Mouse (Mus musculus): ENCODE measurements around the gene Lrfn3. TPM values are rescaled to one million over a fixed set of nuclear protein-coding genes. Genes with fewer than 3 reads are reported as not detected.

Gene Lrfn3
- total and polyA plus RNA-seq, 3 experiments, result 0.08 TPM; not detected in 2

- Histone ChIP-seq H3K27ac (ENCODE audit: insufficient read depth, low read depth) (no peak overlapping the region), H3K4me2 (ENCODE audit: insufficient read depth, low read depth, poor library complexity, severe bottlenecking) (no peak overlapping the region), H3K27me3 (replicated peaks) (no peaks in the 10 kb centered on the region), H3K36me3 (replicated peaks in 1 of 2; ENCODE audit: control insufficient read depth in 1 of 2, insufficient read depth in 1 of 2, low read length in 1 of 2) (peaks cover 0 to 7% of the 10 kb centered on the region in 2 experiments), H3K79me2 (replicated peaks; ENCODE audit: control insufficient read depth, extremely low read depth, insufficient read depth, poor library complexity, severe bottlenecking) (no peaks in the 10 kb centered on the region), H3K9me3 (replicated peaks; ENCODE audit: low read length) (no peaks in the 10 kb centered on the region), H3K4me3 (replicated peaks in 1 of 3; ENCODE audit: low read depth in 2 of 3, low read length in 2 of 3, poor library complexity in 1 of 3) (peak overlapping the region in 1 of 3 experiments; percentile 47), H3K9ac (ENCODE audit: insufficient read depth, low read depth) (peak overlapping the region; percentile 45; the same call in 1 of the 2 replicates), H3K4me1 (ENCODE audit: control insufficient read depth in 1 of 2, insufficient read depth in 2 of 2) (peaks cover 3 to 21% of the 10 kb centered on the region in 2 experiments; a peak in 3 of 4 replicates)
- DNase-seq (ENCODE audit: extremely low read depth), result no peak
- dilution Hi-C loops (cut with MboI; ENCODE audit: extremely low pct_ligation_motif_present, extremely low pct_unique_long_range_greater_than_20kb, low sequenced_read_pairs), result no loop called here
- TF ChIP-seq ZNF384 (IDR thresholded peaks at IDR 0.05; ENCODE audit: low read depth, low read length) (no peak), JUND (conservative IDR thresholded peaks at IDR 0.05; ENCODE audit: low read depth, low read length) (no peak), ETS1 (conservative IDR thresholded peaks at IDR 0.05; ENCODE audit: low read depth, low read length) (no peak), NELFE (IDR thresholded peaks at IDR 0.05; ENCODE audit: low read depth, low read length) (no peak), IRF4 (IDR thresholded peaks at IDR 0.05; ENCODE audit: low read depth, low read length) (no peak), SIN3A (IDR thresholded peaks at IDR 0.05; ENCODE audit: low read length) (no peak), CTCF (conservative IDR thresholded peaks at IDR 0.05 in 1 of 2, IDR thresholded peaks at IDR 0.05 in 1 of 2; ENCODE audit: low read depth in 2 of 2, low read length in 2 of 2) (no peak), MEF2A (IDR thresholded peaks at IDR 0.05; ENCODE audit: borderline replicate concordance, low read depth, low read length) (no peak), BHLHE40 (IDR thresholded peaks at IDR 0.05; ENCODE audit: low read depth, low read length) (no peak), ZKSCAN1 (IDR thresholded peaks at IDR 0.05; ENCODE audit: borderline replicate concordance, low read depth, low read length) (no peak), MAZ (IDR thresholded peaks at IDR 0.05; ENCODE audit: low read depth, low read length) (no peak), RAD21 (IDR thresholded peaks at IDR 0.05; ENCODE audit: low read depth, low read length) (no peak), EP300 (IDR thresholded peaks at IDR 0.05; ENCODE audit: low read length) (no peak), ZMIZ1 (IDR thresholded peaks at IDR 0.05; ENCODE audit: low read depth, low read length) (no peak), MYC (IDR thresholded peaks at IDR 0.05; ENCODE audit: low read depth, low read length) (no peak), POLR2A (IDR thresholded peaks at IDR 0.05; ENCODE audit: low read depth, low read length) (no peak), MAX (IDR thresholded peaks at IDR 0.05; ENCODE audit: low read length) (no peak), E2F4 (IDR thresholded peaks at IDR 0.05; ENCODE audit: insufficient replicate concordance, low read depth, low read length) (no peak), USF1 (IDR thresholded peaks at IDR 0.05; ENCODE audit: low read depth, low read length) (no peak)
- in situ Hi-C loops (cut with MboI; ENCODE audit: low pct_ligation_motif_present, low pct_unique_long_range_greater_than_20kb, low sequenced_read_pairs), result loop anchor here (5.0 kb wide), 1 partner anchor 34 kb away; no protein-coding TSS in a partner anchor
These were observed 31.1 kb upstream of the Lrfn3 start for GRCm38 (mm10) chr7:30393631-30394030.

GRCm38 (mm10) chr7:30392746-30393520 is 30.4 kb upstream of the Lrfn3 start:
- dilution Hi-C loops (cut with MboI; ENCODE audit: extremely low pct_ligation_motif_present, extremely low pct_unique_long_range_greater_than_20kb, low sequenced_read_pairs) (no loop called here), in situ Hi-C loops (cut with MboI; ENCODE audit: low pct_ligation_motif_present, low pct_unique_long_range_greater_than_20kb, low sequenced_read_pairs) (loop anchor here (5.0 kb wide), 1 partner anchor 34 kb away; no protein-coding TSS in a partner anchor)
- TF ChIP-seq HCFC1 (IDR thresholded peaks at IDR 0.05; ENCODE audit: low read depth, low read length), result no peak
- TF ChIP-seq ZC3H11A (IDR thresholded peaks at IDR 0.05; ENCODE audit: low read depth, low read length), result no peak
- TF ChIP-seq CHD2 (IDR thresholded peaks at IDR 0.05; ENCODE audit: low read length), result no peak
- no peak for TF ChIP-seq MAX (IDR thresholded peaks at IDR 0.05; ENCODE audit: low read length)
- TF ChIP-seq SIN3A (IDR thresholded peaks at IDR 0.05; ENCODE audit: low read length), result no peak
- no peak for TF ChIP-seq JUN (IDR thresholded peaks at IDR 0.05; ENCODE audit: insufficient read depth, low read depth, low read length)
- TF ChIP-seq POLR2A (IDR thresholded peaks at IDR 0.05; ENCODE audit: low read depth, low read length), result no peak
- TF ChIP-seq MYC (IDR thresholded peaks at IDR 0.05; ENCODE audit: low read depth, low read length), result no peak
- TF ChIP-seq USF1 (IDR thresholded peaks at IDR 0.05; ENCODE audit: low read depth, low read length), result no peak
- TF ChIP-seq E2F4 (IDR thresholded peaks at IDR 0.05; ENCODE audit: insufficient replicate concordance, low read depth, low read length), result no peak
- TF ChIP-seq POLR2AphosphoS2 (IDR thresholded peaks at IDR 0.05; ENCODE audit: low read depth, low read length), result no peak
- TF ChIP-seq BHLHE40 (IDR thresholded peaks at IDR 0.05; ENCODE audit: low read depth, low read length), result no peak
- no peak for TF ChIP-seq TBP (conservative IDR thresholded peaks at IDR 0.05; ENCODE audit: low read depth, low read length)
- no peak for TF ChIP-seq GABPA (IDR thresholded peaks at IDR 0.05; ENCODE audit: insufficient replicate concordance, low read depth, low read length)
- TF ChIP-seq RAD21 (IDR thresholded peaks at IDR 0.05; ENCODE audit: low read depth, low read length), result no peak
- TF ChIP-seq MEF2A (IDR thresholded peaks at IDR 0.05; ENCODE audit: borderline replicate concordance, low read depth, low read length), result no peak
- TF ChIP-seq NELFE (IDR thresholded peaks at IDR 0.05; ENCODE audit: low read depth, low read length), result no peak
- no peak overlapping the region for H3K4me2 ChIP-seq (ENCODE audit: insufficient read depth, low read depth, poor library complexity, severe bottlenecking)
- H3K4me3 ChIP-seq (replicated peaks in 1 of 3; ENCODE audit: low read depth in 2 of 3, low read length in 2 of 3, poor library complexity in 1 of 3), result no peak overlapping the region
- no peak overlapping the region for H3K27ac ChIP-seq (ENCODE audit: insufficient read depth, low read depth)
- peaks cover 3 to 21% of the 10 kb centered on the region in 2 experiments; a peak in 3 of 4 replicates for H3K4me1 ChIP-seq (ENCODE audit: control insufficient read depth in 1 of 2, insufficient read depth in 2 of 2)
- H3K79me2 ChIP-seq (replicated peaks; ENCODE audit: control insufficient read depth, extremely low read depth, insufficient read depth, poor library complexity, severe bottlenecking), result no peaks in the 10 kb centered on the region
- H3K36me3 ChIP-seq (replicated peaks in 1 of 2; ENCODE audit: control insufficient read depth in 1 of 2, insufficient read depth in 1 of 2, low read length in 1 of 2), result peaks cover 0 to 7% of the 10 kb centered on the region in 2 experiments
- no peaks in the 10 kb centered on the region for H3K27me3 ChIP-seq (replicated peaks)
- no peak for DNase-seq (ENCODE audit: extremely low read depth)
- no peaks in the 10 kb centered on the region for H3K9me3 ChIP-seq (replicated peaks; ENCODE audit: low read length)
- H3K9ac ChIP-seq (ENCODE audit: insufficient read depth, low read depth), result no peak overlapping the region

All from CH12.LX (cell line).